Mouse (Mus musculus) layer of hippocampus, adult 9-11 months (tissue): ENCODE measurements around the gene Arntl.

Experiments used
- DNase-seq: peaks from one replicate; pipeline ENCODE4 v3.0.0; 2022

The Arntl gene

DNA sequence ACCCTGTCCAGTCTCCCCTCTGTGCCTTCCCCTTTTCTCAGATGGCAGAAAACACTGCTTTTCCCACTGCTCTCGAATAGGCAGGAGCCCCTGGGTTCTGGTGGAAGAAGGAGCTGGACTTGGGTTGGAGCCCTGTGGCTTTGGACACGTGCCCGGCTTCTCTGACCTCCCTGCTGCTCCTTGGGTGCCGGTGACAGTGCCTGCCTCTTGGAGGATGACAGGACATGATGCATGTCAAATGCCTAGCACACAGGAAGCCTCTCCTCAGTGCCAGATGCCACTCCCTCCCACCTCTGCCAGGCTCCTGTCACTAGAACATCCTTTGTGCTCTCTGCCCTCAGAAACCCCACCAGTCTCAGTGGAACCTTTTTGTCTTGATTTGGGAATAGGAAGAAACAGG lies 3.2 kb downstream of the Arntl start:
- peak; percentile 27 for DNase-seq

- no peak for DNase-seq
Measured at GRCm38 (mm10) chr7:113214245-113215169, 7.2 kb downstream of the Arntl start.

- peak; percentile 45 for DNase-seq
Measured at GRCm38 (mm10) chr7:113216152-113216551, 8.9 kb downstream of the Arntl start.

- no peak for DNase-seq
Measured at GRCm38 (mm10) chr7:113219416-113219815, 12.2 kb downstream of the Arntl start.

DNA sequence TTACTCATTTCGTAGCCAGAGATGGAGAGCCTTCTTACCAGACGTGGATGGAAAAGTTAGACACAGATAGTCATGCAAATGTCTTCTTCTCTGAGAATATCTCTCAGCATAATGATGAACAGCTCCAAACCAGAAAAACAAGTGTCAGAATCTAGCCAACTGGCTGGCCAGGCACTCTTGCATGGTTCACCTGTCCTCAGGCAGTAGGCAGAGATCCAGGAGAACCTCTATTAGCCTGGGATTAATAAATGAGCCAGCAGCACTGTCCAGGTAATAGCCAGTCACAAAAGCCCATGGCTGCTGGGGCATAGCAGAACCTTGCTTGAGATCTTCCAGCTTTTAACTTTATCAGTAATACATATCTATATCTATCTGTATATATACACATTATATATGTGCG lies 12.6 kb downstream of the Arntl start:
- no peak for DNase-seq

GRCm38 (mm10) chr7:113220691-113221238 lies 13.5 kb downstream of the Arntl start:
- DNase-seq, result no peak

DNA sequence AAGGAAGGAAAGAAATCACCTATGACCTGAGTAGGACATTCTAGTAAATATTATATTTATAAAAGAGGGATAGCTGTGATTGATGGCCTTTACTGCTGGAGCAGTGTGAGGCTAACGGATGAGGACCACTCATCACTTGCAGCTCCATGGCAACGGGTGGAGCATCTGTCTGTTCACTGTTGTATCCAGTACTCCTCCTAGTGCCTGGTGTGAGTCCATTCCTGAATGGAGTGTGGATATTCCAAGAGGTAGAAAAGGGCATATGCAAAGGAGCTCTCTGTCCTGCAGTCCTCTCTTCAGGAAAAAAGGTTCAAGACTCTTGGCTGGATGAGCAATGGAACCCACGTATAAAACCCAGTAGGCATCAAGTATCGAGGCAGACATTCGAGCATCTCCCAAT lies 15.6 kb downstream of the Arntl start:
- DNase-seq, result no peak

GRCm38 (mm10) chr7:113224620-113225019 lies 17.4 kb downstream of the Arntl start:
- DNase-seq, result no peak

- no peak for DNase-seq
Measured at GRCm38 (mm10) chr7:113228498-113228897, 21.2 kb downstream of the Arntl start.

- no peak for DNase-seq
Measured at GRCm38 (mm10) chr7:113236135-113236534, 28.9 kb downstream of the Arntl start.

- DNase-seq, result no peak
Measured at GRCm38 (mm10) chr7:113238365-113238764, 31.1 kb downstream of the Arntl start.

GRCm38 (mm10) chr7:113239448-113240130 lies 32.3 kb downstream of the Arntl start:
- no peak for DNase-seq

GRCm38 (mm10) chr7:113240438-113240837 lies 33.2 kb downstream of the Arntl start:
- DNase-seq, result no peak

DNA sequence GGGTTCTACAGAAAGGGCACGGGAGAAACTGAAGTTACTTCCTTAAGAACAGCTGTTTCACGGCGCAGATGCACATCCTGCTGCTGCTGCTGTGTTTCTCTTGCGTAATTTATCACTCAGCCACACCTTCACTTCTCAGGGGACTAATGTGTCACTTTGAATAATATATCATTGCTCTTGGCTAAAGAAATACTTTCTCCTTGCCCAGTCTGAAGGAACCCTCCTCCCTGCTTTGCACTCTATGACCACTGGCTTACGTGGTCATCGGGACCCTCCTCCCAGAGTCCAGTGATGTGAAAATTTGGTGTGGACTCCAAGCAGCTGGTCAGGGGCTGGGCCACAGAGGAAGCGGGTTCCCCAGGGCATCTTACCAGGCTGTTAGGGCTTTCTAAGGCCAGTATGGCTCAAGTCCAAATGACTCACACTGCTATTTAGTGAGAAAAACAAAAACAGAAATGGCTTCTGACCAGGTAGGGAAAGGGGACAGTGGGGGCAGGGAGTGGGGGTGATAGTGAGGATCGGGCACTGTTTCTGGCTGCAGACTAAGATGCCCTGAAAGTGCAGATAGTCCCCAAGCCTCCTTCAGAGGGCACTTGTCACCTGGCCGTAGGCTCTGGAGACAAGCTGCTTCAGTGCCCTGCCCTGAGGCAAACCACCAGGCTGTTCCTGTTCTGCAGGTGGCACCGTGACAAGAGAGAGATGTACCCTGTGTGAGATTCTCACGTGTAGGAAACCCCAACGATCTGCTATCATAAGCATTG lies 34.8 kb downstream of the Arntl start:
- DNase-seq, result no peak

DNA sequence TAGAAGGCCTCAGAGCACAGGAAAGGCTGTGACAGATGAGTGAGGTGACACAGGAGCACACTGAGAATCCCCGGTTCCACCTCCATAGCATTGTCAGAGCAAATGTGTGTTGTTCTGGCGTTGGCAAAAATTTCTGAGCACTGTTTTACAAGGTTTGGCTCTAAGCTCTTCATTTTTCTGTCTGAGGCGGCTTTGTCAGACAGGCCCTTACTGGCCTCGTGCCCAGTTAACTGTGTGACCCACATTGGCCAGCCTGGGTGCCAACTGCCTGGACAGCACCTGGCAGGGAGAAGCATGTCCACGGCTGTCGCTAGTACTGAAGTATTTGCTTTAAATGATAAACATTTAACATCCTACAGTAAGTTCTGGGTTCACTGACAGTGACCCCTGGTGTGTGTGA lies 35.4 kb downstream of the Arntl start:
- DNase-seq, result peak; percentile 31

- no peak for DNase-seq
Measured at GRCm38 (mm10) chr7:113245144-113245543, 37.9 kb downstream of the Arntl start.

DNA sequence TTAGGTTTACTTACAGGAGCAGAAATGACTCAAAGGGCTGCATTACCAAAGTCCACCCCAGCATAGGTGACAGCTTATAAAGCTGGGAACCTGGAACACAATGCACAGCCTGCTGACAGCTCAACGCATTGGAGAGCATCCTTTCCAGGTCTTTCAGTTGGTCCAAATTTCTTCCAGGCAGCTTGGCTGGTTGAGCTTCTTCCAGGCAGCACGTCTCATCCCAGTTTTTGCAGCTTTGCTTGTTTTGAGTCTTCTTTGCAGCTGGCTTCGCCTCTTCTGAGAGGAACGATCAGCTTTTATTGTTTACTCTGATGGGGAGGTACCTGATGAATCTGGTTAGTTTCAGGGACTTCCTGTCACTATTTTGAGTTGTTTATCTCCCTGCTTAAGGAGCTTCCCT lies 39.2 kb downstream of the Arntl start:
- DNase-seq, result no peak

DNA sequence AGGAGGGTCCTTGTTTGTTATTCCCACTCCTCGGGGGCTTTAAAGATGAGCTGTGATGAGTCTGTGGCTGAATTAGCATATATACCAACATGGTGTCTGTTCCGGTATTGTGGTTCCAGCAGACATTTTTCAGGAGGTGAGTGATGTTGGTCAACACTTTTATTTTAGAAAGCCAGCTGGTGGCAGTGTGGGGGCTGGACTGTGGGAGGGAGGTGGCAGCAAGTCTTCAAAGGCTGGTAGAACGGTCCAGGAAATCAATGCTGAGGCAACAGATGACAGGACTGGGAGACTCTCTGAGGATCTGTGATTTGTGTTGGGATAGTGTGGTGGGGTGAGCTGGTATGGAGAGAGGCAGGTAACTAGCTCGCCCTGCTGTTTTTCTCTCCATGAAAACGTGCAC lies 39.9 kb downstream of the Arntl start:
- DNase-seq, result peak; percentile 40

DNA sequence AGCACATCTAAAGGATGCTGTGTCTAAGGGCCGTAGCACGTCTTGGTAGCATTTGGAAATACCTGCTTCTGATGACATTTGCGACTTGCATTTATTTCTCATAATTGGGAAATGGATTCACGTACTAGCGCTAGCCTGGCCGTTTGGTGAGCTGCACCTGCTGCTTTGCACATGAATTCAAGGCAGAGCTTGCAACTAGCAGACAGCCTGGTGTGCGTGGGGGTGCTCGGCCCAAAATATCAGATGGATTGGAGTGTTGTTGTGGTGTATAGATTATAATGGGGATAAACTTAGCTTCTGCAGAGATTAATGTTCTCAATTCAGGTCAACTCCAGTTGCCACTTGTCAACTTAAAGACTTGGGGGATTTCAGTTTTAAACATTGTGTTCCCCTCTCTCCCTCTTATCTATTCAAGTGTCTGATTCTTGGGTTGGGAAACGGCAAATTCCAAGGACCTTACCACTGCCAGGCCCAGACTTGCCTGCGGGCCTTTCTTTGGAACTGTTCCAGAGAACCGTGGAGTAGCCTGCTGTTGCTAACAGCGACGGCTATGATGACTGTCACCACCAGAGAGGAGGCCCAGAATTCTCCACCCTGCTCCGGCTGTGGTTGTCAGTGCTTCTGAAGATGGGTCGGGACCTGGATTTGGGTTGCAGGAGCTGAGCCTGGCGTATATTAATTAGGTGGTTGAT lies 42.0 kb downstream of the Arntl start:
- DNase-seq, result peak; percentile 94

DNA sequence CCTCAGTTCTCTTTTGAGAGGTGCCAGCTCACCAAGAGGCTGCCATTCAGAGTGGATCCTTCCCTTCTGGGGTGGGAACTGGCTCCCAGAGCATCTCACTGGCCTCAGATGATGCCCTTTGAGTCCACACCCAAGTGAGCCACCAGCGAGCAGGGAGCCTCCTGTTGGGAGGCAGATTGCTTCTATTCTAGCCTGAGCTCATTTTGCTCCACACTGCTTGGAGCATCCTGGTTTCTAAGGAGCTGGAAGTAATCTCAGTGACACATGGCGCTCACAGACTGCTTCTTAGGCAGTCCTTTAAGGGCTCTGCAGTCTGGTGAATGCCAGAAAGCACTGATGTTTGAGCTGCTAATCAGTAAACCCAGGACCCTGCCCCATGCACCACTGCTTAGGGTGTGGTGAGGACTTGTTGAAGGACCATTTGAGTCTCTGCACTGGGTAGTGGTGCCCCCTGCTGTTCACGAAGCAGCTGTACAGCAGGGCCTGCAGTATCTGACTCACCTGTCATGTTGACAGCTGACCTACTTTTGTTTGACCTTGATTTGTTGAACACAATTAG lies 43.2 kb downstream of the Arntl start:
- DNase-seq, result peak; percentile 45

- DNase-seq, result no peak
Measured at GRCm38 (mm10) chr7:113251001-113251400, 43.7 kb downstream of the Arntl start.

DNA sequence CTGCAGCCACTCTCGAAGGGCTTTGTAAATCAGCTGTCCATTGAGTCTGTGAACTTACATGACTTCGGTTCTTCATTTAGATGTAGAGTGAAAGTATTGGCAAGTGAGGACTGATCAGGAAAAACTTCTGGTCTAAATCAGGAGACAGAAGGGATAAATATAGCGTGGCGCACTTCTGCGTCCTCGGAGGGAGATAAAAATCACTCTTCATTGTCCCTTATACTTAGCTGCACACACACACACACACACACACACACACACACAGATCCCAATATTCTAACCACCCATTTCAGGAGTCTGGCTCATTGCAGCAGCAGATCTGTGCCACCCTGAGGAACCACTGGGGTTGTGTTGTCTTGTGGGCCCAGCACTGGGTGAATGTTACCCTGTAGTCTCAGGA lies 44.3 kb downstream of the Arntl start:
- no peak for DNase-seq
